Mouse (Mus musculus) MEL (cell line): Measurements from ENCODE around the gene Gm49601. TPM values are rescaled to one million over a fixed set of nuclear protein-coding genes. Genes with fewer than 3 reads are reported as not detected.

Experiments used
- DNase-seq: peaks from one replicate; pipeline ENCODE4 v3.0.0; 2011; ENCODE audit warnings: low read depth, low spot score
- H3K27ac ChIP-seq: 2 replicates; pipeline ENCODE4 v1.5.1; 2012; ENCODE audit warnings: low read depth, mild to moderate bottlenecking, control low read depth, low read length, moderate library complexity; ENCODE audit not compliant: control insufficient read depth
- H3K27me3 ChIP-seq, 2 experiments: fragments of 150-350 bp in 1 of 2; sonication (generic) in 1 of 2; 2 replicates each; pipeline ENCODE4 v1.6.1; 2012; ENCODE audit warnings: low read length in 2 of 2, mild to moderate bottlenecking in 2 of 2, improper control_type of control experiment in 1 of 2, moderate library complexity in 1 of 2; ENCODE audit not compliant: insufficient read depth in 2 of 2, control insufficient read depth in 1 of 2
- H3K36me3 ChIP-seq, 2 experiments: 2 replicates each; pipeline ENCODE4 v1.6.1; 2012 to 2014; ENCODE audit warnings: low read length in 2 of 2, improper control_type of control experiment in 1 of 2, inconsistent platforms in 1 of 2, mild to moderate bottlenecking in 1 of 2; ENCODE audit not compliant: insufficient read depth in 2 of 2, control insufficient read depth in 1 of 2
- H3K4me1 ChIP-seq, 2 experiments: fragments of 150-350 bp in 1 of 2; sonication (generic) in 1 of 2; 2 replicates each; pipeline ENCODE4 v1.6.1; 2012; ENCODE audit warnings: low read length in 2 of 2, improper control_type of control experiment in 1 of 2, mild to moderate bottlenecking in 1 of 2; ENCODE audit not compliant: insufficient read depth in 2 of 2, control insufficient read depth in 1 of 2
- H3K4me3 ChIP-seq, 2 experiments: fragments of 150-350 bp in 1 of 2; sonication (generic) in 1 of 2; 2 replicates each; pipeline ENCODE4 v1.5.1; 2012; ENCODE audit warnings: low read depth in 2 of 2, low read length in 2 of 2, mild to moderate bottlenecking in 2 of 2, moderate library complexity in 2 of 2, control low read depth in 1 of 2, improper control_type of control experiment in 1 of 2; ENCODE audit not compliant: control insufficient read depth in 1 of 2, insufficient read depth in 1 of 2
- H3K79me2 ChIP-seq: 2 replicates; pipeline ENCODE4 v1.6.1; 2012; ENCODE audit warnings: mild to moderate bottlenecking, low read length, moderate library complexity; ENCODE audit not compliant: control insufficient read depth, poor library complexity, insufficient read depth
- H3K9ac ChIP-seq: 2 replicates; pipeline ENCODE4 v1.6.1; 2012; ENCODE audit warnings: low read depth, mild to moderate bottlenecking, control low read depth, low read length, moderate library complexity; ENCODE audit not compliant: control insufficient read depth, poor library complexity, severe bottlenecking
- H3K9me3 ChIP-seq: fragments of 150-350 bp; sonication (generic); replicated peaks from 2 replicates; pipeline ENCODE4 v1.6.1; 2012; ENCODE audit warnings: mild to moderate bottlenecking, low read length, improper control_type of control experiment, moderate library complexity; ENCODE audit not compliant: insufficient read depth
- CHD1 ChIP-seq: IDR thresholded peaks from 2 replicates; pipeline ENCODE4 v1.6.1; 2012; ENCODE audit warnings: low read depth, mild to moderate bottlenecking, inconsistent platforms, low read length, improper control_type of control experiment
- CHD2 ChIP-seq: IDR thresholded peaks from 2 replicates; pipeline ENCODE4 v1.6.1; 2011; ENCODE audit warnings: low read length, improper control_type of control experiment
- CTCF ChIP-seq, 3 experiments: IDR thresholded peaks in 2 of 3; conservative IDR thresholded peaks in 1 of 3; 2 replicates each; pipeline ENCODE4 v1.5.1; 2011 to 2012; ENCODE audit warnings: low read length in 3 of 3, low read depth in 2 of 3, mild to moderate bottlenecking in 2 of 3, improper control_type of control experiment in 1 of 3, inconsistent platforms in 1 of 3, mixed read lengths in 1 of 3, moderate library complexity in 1 of 3; ENCODE audit not compliant: control insufficient read depth in 1 of 3, insufficient read depth in 1 of 3, poor library complexity in 1 of 3, severe bottlenecking in 1 of 3
- E2F4 ChIP-seq: IDR thresholded peaks from 2 replicates; pipeline ENCODE4 v1.6.1; 2011; ENCODE audit warnings: low read depth, low read length, improper control_type of control experiment, borderline replicate concordance
- ELF1 ChIP-seq: IDR thresholded peaks from 2 replicates; pipeline ENCODE4 v1.6.1; 2014; ENCODE audit warnings: low read depth, mild to moderate bottlenecking, inconsistent platforms, low read length, improper control_type of control experiment, moderate library complexity
- EP300 ChIP-seq, 2 experiments: IDR thresholded peaks; 2 replicates each; pipeline ENCODE4 v1.6.1; 2011; ENCODE audit warnings: improper control_type of control experiment in 2 of 2, low read length in 2 of 2, low read depth in 1 of 2, mild to moderate bottlenecking in 1 of 2
- ETS1 ChIP-seq: IDR thresholded peaks from 2 replicates; pipeline ENCODE4 v1.6.1; 2012; ENCODE audit warnings: low read depth, mild to moderate bottlenecking, inconsistent platforms, low read length, improper control_type of control experiment, moderate library complexity
- GABPA ChIP-seq: IDR thresholded peaks from 2 replicates; pipeline ENCODE4 v1.6.1; 2012; ENCODE audit warnings: low read depth, mild to moderate bottlenecking, inconsistent platforms, low read length, improper control_type of control experiment, moderate library complexity
- KAT2A ChIP-seq: conservative IDR thresholded peaks from 2 replicates; pipeline ENCODE4 v1.6.1; 2012; ENCODE audit warnings: low read depth, low read length, improper control_type of control experiment, inconsistent platforms
- MAFK ChIP-seq: IDR thresholded peaks from 2 replicates; pipeline ENCODE4 v1.6.1; 2011; ENCODE audit warnings: low read depth, mild to moderate bottlenecking, low read length, improper control_type of control experiment, borderline replicate concordance
- MAX ChIP-seq: IDR thresholded peaks from 2 replicates; pipeline ENCODE4 v1.6.1; 2011; ENCODE audit warnings: low read length, improper control_type of control experiment
- MEF2A ChIP-seq: IDR thresholded peaks from 2 replicates; pipeline ENCODE4 v1.6.1; 2014; ENCODE audit warnings: low read depth, mild to moderate bottlenecking, inconsistent platforms, low read length, improper control_type of control experiment; ENCODE audit not compliant: poor library complexity, insufficient replicate concordance, severe bottlenecking; ENCODE audit errors: extremely low read depth
- MXI1 ChIP-seq: IDR thresholded peaks from 2 replicates; pipeline ENCODE4 v1.6.1; 2011; ENCODE audit warnings: mild to moderate bottlenecking, low read depth, low read length, improper control_type of control experiment
- MYC ChIP-seq: IDR thresholded peaks from 2 replicates; pipeline ENCODE4 v1.6.1; 2011; ENCODE audit warnings: low read depth, mild to moderate bottlenecking, low read length, improper control_type of control experiment, moderate library complexity
- RAD21 ChIP-seq: IDR thresholded peaks from 2 replicates; pipeline ENCODE4 v1.6.1; 2011; ENCODE audit warnings: mild to moderate bottlenecking, low read depth, low read length, improper control_type of control experiment
- RCOR1 ChIP-seq: IDR thresholded peaks from 2 replicates; pipeline ENCODE4 v1.6.1; 2012; ENCODE audit warnings: low read depth, mild to moderate bottlenecking, inconsistent platforms, low read length, improper control_type of control experiment
- SIN3A ChIP-seq: IDR thresholded peaks from 2 replicates; pipeline ENCODE4 v1.6.1; 2012; ENCODE audit warnings: low read length, improper control_type of control experiment, inconsistent platforms
- TCF12 ChIP-seq: IDR thresholded peaks from 2 replicates; pipeline ENCODE4 v1.6.1; 2014; ENCODE audit warnings: low read depth, mild to moderate bottlenecking, inconsistent platforms, low read length, improper control_type of control experiment, moderate library complexity
- USF1 ChIP-seq: IDR thresholded peaks from 2 replicates; pipeline ENCODE4 v1.6.1; 2014; ENCODE audit warnings: low read depth, mild to moderate bottlenecking, inconsistent platforms, low read length, improper control_type of control experiment, moderate library complexity
- USF2 ChIP-seq, 2 experiments: IDR thresholded peaks; 2 replicates each; pipeline ENCODE4 v1.6.1; 2011 to 2012; ENCODE audit warnings: improper control_type of control experiment in 2 of 2, low read length in 2 of 2, borderline replicate concordance in 1 of 2, inconsistent platforms in 1 of 2, low read depth in 1 of 2, mild to moderate bottlenecking in 1 of 2; ENCODE audit not compliant: insufficient read depth in 1 of 2
- ZMIZ1 ChIP-seq: IDR thresholded peaks from 2 replicates; pipeline ENCODE4 v1.6.1; 2012; ENCODE audit warnings: low read depth, mild to moderate bottlenecking, inconsistent platforms, low read length, improper control_type of control experiment, moderate library complexity
- polyA plus RNA-seq, 2 experiments: library from polyadenylated mRNA; stranded (reverse) in 1 of 2; unstranded in 1 of 2; fragments of >175 nt in 1 of 2; fragments of >200 nt in 1 of 2; gene quantifications; 2 replicates each; pipeline versions ENCODE4 v1.2.1 to v1.2.4; 2012; ENCODE audit warnings: low replicate concordance in 2 of 2, low read depth in 1 of 2; ENCODE audit not compliant: insufficient read length in 2 of 2, insufficient read depth in 1 of 2, missing spikeins in 1 of 2
- total RNA-seq: library from RNA; depleted of rRNA; stranded (reverse); fragments of 300-350 nt; gene quantifications from 2 replicates; pipeline ENCODE4 v1.2.3, GENCODE M21; 2012

Gm49601 gene
- total and polyA plus RNA-seq, 3 experiments = 1.5 to 4.6 TPM; not detected in 1

DNA sequence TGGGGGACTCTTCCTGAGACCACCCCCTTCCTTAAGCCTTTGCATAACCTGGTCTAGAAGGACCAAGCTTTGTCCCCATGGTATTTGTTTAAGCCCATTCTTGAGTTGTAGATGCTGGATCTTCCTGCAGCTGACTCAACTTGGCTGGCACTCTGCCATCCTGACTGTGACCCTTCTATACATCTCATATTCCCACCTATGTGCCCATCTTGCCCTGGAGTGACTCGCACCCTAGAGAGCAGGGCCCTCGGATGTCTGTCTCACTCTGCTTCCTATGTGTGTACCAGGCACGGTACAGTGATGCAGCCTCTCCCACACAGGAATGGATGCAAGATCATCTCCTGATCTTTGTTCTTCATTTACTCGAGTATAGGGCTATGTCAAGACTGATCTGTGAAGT lies 16.7 kb upstream of the Gm49601 start:
- peaks cover 0 to 12% of the 10 kb centered on the region in 2 experiments for H3K27me3 ChIP-seq
- no peak overlapping the region for H3K4me3 ChIP-seq

DNA sequence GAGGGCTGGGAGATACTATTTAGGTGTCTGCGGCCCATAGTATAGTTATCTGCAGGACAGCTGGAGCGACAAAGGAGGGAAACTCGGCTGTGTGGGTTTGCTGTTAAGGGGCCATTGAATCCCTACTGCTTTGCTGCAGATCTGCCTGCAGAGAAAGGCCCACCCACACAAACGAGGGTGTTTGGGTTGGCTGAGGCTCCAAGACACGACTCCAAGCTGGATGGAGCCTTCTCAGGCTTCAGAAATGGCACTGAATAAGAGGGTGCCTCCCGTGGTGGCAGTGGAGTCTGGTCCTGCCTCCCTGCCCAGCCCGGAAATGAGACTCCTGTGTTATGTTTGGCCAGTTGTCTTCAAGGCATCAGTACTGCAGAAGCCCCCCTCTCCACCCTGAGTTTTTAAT lies 16.1 kb upstream of the Gm49601 start:
- Histone ChIP-seq H3K27ac (no peak overlapping the region), H3K4me3 (no peak overlapping the region), H3K27me3 (peaks cover 0 to 12% of the 10 kb centered on the region in 2 experiments), H3K36me3 (no peaks in the 10 kb centered on the region), H3K4me1 (no peaks in the 10 kb centered on the region), H3K79me2 (no peaks in the 10 kb centered on the region), H3K9ac (no peak overlapping the region), H3K9me3 (no peaks in the 10 kb centered on the region)
- DNase-seq = no peak
- no peak for TF ChIP-seq TCF12
- TF ChIP-seq MAFK = no peak
- TF ChIP-seq RCOR1 = no peak
- no peak for TF ChIP-seq CTCF (IDR thresholded peaks at IDR 0.05 in 2 of 3, conservative IDR thresholded peaks at IDR 0.05 in 1 of 3; ENCODE audit: control insufficient read depth in 1 of 3, insufficient read depth in 1 of 3, low read depth in 2 of 3, low read length in 3 of 3, poor library complexity in 1 of 3, severe bottlenecking in 1 of 3)
- no peak for TF ChIP-seq CHD2
- no peak for TF ChIP-seq CHD1
- TF ChIP-seq MYC = no peak
- no peak for TF ChIP-seq GABPA
- TF ChIP-seq USF1 = no peak
- TF ChIP-seq MAX = no peak
- TF ChIP-seq MEF2A = no peak
- TF ChIP-seq KAT2A = no peak
- TF ChIP-seq ELF1 = no peak
- no peak for TF ChIP-seq ETS1
- TF ChIP-seq RAD21 = no peak
- TF ChIP-seq E2F4 = no peak
- TF ChIP-seq ZMIZ1 = no peak
- no peak for TF ChIP-seq EP300 (IDR thresholded peaks at IDR 0.05; ENCODE audit: low read depth in 1 of 2, low read length in 2 of 2)
- no peak for TF ChIP-seq USF2 (IDR thresholded peaks at IDR 0.05; ENCODE audit: borderline replicate concordance in 1 of 2, insufficient read depth in 1 of 2, low read depth in 1 of 2, low read length in 2 of 2)
- no peak for TF ChIP-seq SIN3A

More for the DNA sequence above, 16.7 kb upstream of the Gm49601 start:
- no peaks in the 10 kb centered on the region for H3K79me2 ChIP-seq
- H3K9ac ChIP-seq = no peak overlapping the region
- DNase-seq = no peak
- TF ChIP-seq CHD2 = no peak
- TF ChIP-seq ZMIZ1 = no peak
- no peak for TF ChIP-seq CHD1
- no peak for TF ChIP-seq MXI1
- no peaks in the 10 kb centered on the region for H3K36me3 ChIP-seq
- H3K4me1 ChIP-seq = no peaks in the 10 kb centered on the region
- H3K9me3 ChIP-seq = no peaks in the 10 kb centered on the region
- H3K27ac ChIP-seq = no peak overlapping the region
